In genomic region chr7:133604427-133605081, GRCm38 (mm10) we compare ENCODE assay signal across 20 mouse cellular contexts. TPM values are rescaled to one million over a fixed set of nuclear protein-coding genes. Genes with fewer than 3 reads are reported as not detected.
"Had no signal": no experiment of that assay in that cellular context is flagged by ENCODE, and none has a peak within 500 bp of the region (broad histone marks: within the 10 kb centered on the region; RNA-seq: fewer than 3 reads in every experiment).

No protein-coding gene starts in this region.

- H3K9me3 ChIP-seq: neural tube, embryonic 15.5 days had no signal

- H3K27me3 ChIP-seq: neural tube, embryonic 15.5 days had no signal

- H3K27ac ChIP-seq: liver, embryonic 14.5 days; neural tube, embryonic 15.5 days had no signal

- DNase-seq: kidney, adult 18-20 months; kidney, postnatal 10 days; lung, adult 18-20 months; lung, postnatal 10 days; midbrain, embryonic 14.5 days; right cerebral cortex, adult 18-20 months; right cerebral cortex, postnatal 25 days; thymus, adult 18-20 months; thymus, postnatal 14 days had no signal

- H3K4me2 ChIP-seq: neural tube, embryonic 15.5 days had no signal

- H3K36me3 ChIP-seq: neural tube, embryonic 15.5 days had no signal

- H3K9ac ChIP-seq: liver, embryonic 14.5 days; neural tube, embryonic 15.5 days had no signal

- H3K4me3 ChIP-seq: myocyte; neural tube, embryonic 15.5 days had no signal

RNA-seq across cellular contexts. Expression of gene Tex36, which starts 2.6 kb away (rescaled TPM):
- total RNA-seq: layer of hippocampus, adult 8-10 months; layer of hippocampus, postnatal 14 days; left cerebral cortex, adult 18-20 months; left cerebral cortex, postnatal 10 days; liver, adult 2 months had no signal
- polyA plus RNA-seq: kidney, embryonic 14.5 days; large intestine, adult 2 months; liver, adult 2 months; liver, embryonic 14.5 days; midbrain, embryonic 14.5 days; myocyte; neural tube, embryonic 11.5 days; neural tube, embryonic 15.5 days had no signal
